Mouse (Mus musculus) lung, embryonic 16.5 days (tissue): ENCODE data around the gene Aar2. TPM values are rescaled to one million over a fixed set of nuclear protein-coding genes. Genes with fewer than 3 reads are reported as not detected.

Experiments
- polyA plus RNA-seq: library from polyadenylated mRNA; unstranded; fragments of >200 nt; fragmentation: Nextera tagmentation; extraction: Ambion mirVana; gene quantifications from 2 replicates; pipeline ENCODE4 v1.2.1, GENCODE M21; 2015

The Aar2 gene
- polyA plus RNA-seq, 1 experiment from 2014 or later: 31.0 TPM

Other genes with a start within 250 kb of the Aar2 start
- 3.8 and 4.4 TPM in 2 replicates for gene Cnbd2, start 235.3 kb upstream of the Aar2 start, polyA plus RNA-seq
- gene Scand1, start 234.9 kb upstream of the Aar2 start, polyA plus RNA-seq: 39.1 and 53.6 TPM in 2 replicates
- gene Epb41l1, start 126.7 kb upstream of the Aar2 start, polyA plus RNA-seq: 2.1 and 2.2 TPM in 2 replicates
- 59.1 and 66.4 TPM in 2 replicates for gene Dlgap4, start 66.1 kb downstream of the Aar2 start, polyA plus RNA-seq
- gene Myl9, start 227.8 kb downstream of the Aar2 start, polyA plus RNA-seq: 371 and 400 TPM in 2 replicates